Mouse (Mus musculus): ENCODE data around the gene Daam1. TPM values are rescaled to one million over a fixed set of nuclear protein-coding genes. Genes with fewer than 3 reads are reported as not detected.
A peak's percentile ranks its signal among the peaks of the same experiment; 100 is the strongest.

The Daam1 gene
- polyA plus RNA-seq, 1 experiment from 2014 or later: 11.0 TPM

DNA sequence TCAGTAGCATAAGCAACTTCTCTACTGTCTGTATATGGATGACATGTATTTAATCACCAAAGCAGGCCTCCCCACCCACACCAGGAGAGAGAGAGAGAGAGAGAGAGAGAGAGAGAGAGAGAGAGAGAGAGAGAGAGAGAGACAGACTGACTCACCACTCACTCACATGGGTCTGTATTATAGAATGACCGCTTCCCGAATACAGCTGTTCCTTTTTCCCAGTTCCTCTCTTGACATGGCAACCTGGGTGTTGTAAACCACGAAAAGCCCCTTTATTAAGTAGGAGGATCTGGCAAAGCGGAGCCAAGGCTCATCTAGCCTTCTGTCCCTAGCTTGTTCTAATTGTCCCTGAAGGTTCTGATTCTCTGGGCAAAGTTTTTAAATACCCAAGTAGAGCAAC is 137.7 kb downstream of the Daam1 start:
- no peak for TF ChIP-seq CTCF (IDR thresholded peaks at IDR 0.05)
- Histone ChIP-seq H3K4me1 (ENCODE audit: insufficient read depth, low read depth, low read length) (peaks cover 15% of the 10 kb centered on the region), H3K9ac (replicated peaks; ENCODE audit: low read depth) (no peak overlapping the region), H3K4me2 (replicated peaks; ENCODE audit: low read depth, low read length) (no peak overlapping the region), H3K27ac (ENCODE audit: low read length) (no peak overlapping the region), H3K36me3 (ENCODE audit: insufficient read depth, low read length) (peaks cover 6% of the 10 kb centered on the region; the same call in 1 of the 2 replicates), H3K4me3 (ENCODE audit: low read depth, low read length) (no peak overlapping the region), H3K9me3 (ENCODE audit: low read length) (no peaks in the 10 kb centered on the region), H3K27me3 (replicated peaks; ENCODE audit: insufficient read depth, low read length) (no peaks in the 10 kb centered on the region)
- no peak for DNase-seq (ENCODE audit: low spot score)
- ATAC-seq: no peak
- WGBS: 74% methylated on average over 4 of the region's 4 CpGs

DNA sequence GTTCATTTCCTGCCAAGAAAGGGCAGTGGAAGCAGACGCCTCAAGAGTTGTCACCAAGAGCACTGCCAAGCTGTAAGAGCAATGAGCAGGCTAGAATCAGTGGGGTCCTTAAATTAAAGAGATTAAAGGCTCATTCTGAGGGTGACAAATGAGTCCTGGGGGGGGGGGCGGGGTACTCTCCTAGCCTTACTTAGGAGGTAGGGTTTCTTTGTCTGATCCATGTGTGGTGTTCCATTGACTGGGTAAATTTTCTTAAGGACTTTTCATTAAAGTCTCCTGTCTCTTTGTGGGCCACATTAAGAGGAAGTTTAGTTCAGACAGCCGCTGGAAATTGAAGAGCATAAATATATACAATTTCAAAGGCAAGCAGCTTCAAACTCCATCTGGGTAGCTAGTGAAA is 138.1 kb downstream of the Daam1 start:
- Histone ChIP-seq H3K4me3 (ENCODE audit: low read depth, low read length) (no peak overlapping the region), H3K36me3 (ENCODE audit: insufficient read depth, low read length) (peaks cover 10% of the 10 kb centered on the region; the same call in 1 of the 2 replicates), H3K27me3 (replicated peaks; ENCODE audit: insufficient read depth, low read length) (no peaks in the 10 kb centered on the region), H3K9me3 (ENCODE audit: low read length) (no peaks in the 10 kb centered on the region), H3K9ac (replicated peaks; ENCODE audit: low read depth) (no peak overlapping the region), H3K27ac (ENCODE audit: low read length) (no peak overlapping the region), H3K4me1 (ENCODE audit: insufficient read depth, low read depth, low read length) (peaks cover 15% of the 10 kb centered on the region), H3K4me2 (replicated peaks; ENCODE audit: low read depth, low read length) (no peak overlapping the region)
- DNase-seq (ENCODE audit: low spot score) (no peak), ATAC-seq (no peak)
- WGBS: 50% methylated on average over 3 of the region's 3 CpGs
- TF ChIP-seq EP300 (IDR thresholded peaks at IDR 0.05) (no peak), CTCF (IDR thresholded peaks at IDR 0.05) (no peak)

DNA sequence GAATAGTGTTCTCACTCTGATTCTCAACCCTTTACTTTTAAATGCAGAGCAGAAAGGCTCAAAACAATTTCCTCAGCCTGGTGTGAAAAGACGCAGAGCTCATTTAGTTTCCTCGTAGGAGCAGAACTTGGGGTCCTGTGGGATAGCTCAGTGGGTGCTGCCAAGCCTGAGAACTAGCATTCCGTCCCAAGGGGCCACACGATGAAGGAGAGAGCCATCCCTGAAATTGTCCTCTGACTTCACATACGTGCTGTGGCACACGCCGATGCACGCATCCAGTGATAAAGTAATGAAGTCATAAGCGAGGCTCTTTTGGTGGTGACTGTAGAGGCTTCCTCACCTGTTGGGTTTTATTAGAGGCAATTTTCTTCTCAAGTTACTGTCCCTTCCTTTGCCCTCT is 138.6 kb downstream of the Daam1 start:
- Histone ChIP-seq H3K4me1 (ENCODE audit: insufficient read depth, low read depth, low read length) (peaks cover 15% of the 10 kb centered on the region), H3K4me2 (replicated peaks; ENCODE audit: low read depth, low read length) (no peak overlapping the region), H3K9me3 (ENCODE audit: low read length) (no peaks in the 10 kb centered on the region), H3K9ac (replicated peaks; ENCODE audit: low read depth) (no peak overlapping the region), H3K4me3 (ENCODE audit: low read depth, low read length) (no peak overlapping the region), H3K27ac (ENCODE audit: low read length) (no peak overlapping the region; the same call in 1 of the 2 replicates), H3K27me3 (replicated peaks; ENCODE audit: insufficient read depth, low read length) (no peaks in the 10 kb centered on the region), H3K36me3 (ENCODE audit: insufficient read depth, low read length) (peaks cover 11% of the 10 kb centered on the region; the same call in 1 of the 2 replicates)
- WGBS: 92% methylated on average over 9 of the region's 9 CpGs
- no peak for TF ChIP-seq CTCF (IDR thresholded peaks at IDR 0.05)
- no peak for TF ChIP-seq EP300 (IDR thresholded peaks at IDR 0.05)
- DNase-seq (ENCODE audit: low spot score) (no peak), ATAC-seq (no peak)

DNA sequence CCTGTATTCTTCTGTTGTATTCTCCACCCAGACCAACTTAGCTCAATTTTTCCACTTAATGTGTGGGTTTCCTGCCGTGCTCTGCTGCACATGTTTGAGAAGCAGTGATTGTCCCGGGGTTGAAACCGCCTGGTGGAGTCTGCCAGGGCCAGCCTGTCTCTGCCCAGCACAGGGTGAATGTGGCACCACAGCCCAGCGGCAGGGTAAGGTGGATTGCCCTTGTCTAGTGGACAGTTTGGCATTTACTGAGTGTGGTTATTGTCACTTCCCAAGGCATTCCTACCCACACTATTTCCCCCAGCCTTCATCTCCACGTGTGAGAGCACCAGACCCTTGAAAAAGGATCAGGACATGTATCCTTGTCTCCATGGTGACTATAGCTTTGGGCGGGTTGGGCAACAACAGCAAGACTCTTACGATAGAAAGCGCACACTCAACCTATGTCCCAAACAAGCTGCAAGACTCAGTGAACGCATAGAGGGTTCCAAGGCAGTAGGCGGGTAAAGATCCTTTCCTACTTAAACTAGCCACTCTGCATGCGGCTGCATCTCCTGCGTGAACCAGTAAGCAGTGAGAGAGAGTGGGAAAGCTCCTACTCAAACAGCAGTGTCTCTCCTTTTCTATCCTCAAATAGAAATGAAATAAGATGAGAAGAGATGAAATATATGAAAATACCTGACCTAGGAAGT is 139.2 kb downstream of the Daam1 start:
- peak; percentile 41 for ATAC-seq
- H3K9me3 ChIP-seq (ENCODE audit: low read length): no peaks in the 10 kb centered on the region
- peak overlapping the region; percentile 20; the same call in 1 of the 2 replicates for H3K27ac ChIP-seq (ENCODE audit: low read length)
- 56% methylated on average over 12 of the region's 12 CpGs for WGBS
- H3K4me1 ChIP-seq (ENCODE audit: insufficient read depth, low read depth, low read length): peaks cover 15% of the 10 kb centered on the region
- no peak overlapping the region for H3K4me2 ChIP-seq (replicated peaks; ENCODE audit: low read depth, low read length)
- peaks cover 14% of the 10 kb centered on the region for H3K36me3 ChIP-seq (ENCODE audit: insufficient read depth, low read length)
- H3K9ac ChIP-seq (replicated peaks; ENCODE audit: low read depth): no peak overlapping the region
- no peak overlapping the region for H3K4me3 ChIP-seq (ENCODE audit: low read depth, low read length)
- no peak for TF ChIP-seq CTCF (IDR thresholded peaks at IDR 0.05)
- TF ChIP-seq EP300 (IDR thresholded peaks at IDR 0.05): no peak
- H3K27me3 ChIP-seq (replicated peaks; ENCODE audit: insufficient read depth, low read length): no peaks in the 10 kb centered on the region
- peak; percentile 62 for DNase-seq (ENCODE audit: low spot score)

DNA sequence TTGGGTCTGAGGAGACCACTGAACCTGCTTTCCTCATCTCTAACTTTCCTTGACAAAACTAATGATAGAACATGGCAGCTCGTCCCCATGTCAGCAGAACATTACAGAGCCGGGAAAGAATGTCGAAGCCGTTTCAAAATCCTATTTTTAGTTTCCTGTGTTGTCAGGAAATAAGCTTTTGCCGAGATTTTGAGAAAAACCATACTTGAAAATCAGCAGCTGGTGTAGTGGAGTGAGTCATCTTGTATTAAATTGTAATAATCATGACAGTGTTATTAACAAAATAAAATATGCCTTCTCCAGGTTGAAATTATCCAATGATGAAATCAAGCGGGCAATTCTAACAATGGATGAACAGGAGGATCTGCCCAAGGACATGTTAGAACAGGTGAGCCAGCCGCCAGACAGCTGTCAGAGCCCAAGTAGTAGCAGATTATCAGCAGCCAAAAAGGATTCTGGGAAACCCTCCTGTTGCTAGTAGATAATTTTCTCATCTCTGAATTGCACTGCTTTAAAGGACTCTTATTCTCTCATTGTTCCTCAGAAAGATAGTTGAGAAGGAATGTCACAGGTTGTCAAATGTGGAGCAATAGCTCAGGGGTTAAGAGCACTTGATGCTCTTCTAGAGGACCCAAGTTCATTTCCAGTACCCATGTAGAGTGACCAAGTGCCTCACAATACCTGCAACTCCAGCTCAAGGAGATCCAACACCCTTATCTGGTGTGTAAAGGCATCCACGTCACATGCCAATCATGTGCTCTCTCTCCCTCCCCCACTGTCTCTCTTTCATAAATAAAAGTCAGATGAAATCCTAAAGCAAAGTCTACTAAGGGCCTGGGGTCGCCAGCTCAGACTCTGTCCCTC is 140.1 kb downstream of the Daam1 start:
- DNase-seq (ENCODE audit: low spot score) (peak; percentile 81), ATAC-seq (peak; percentile 76)
- no peak overlapping the region for H3K4me2 ChIP-seq (replicated peaks; ENCODE audit: low read depth, low read length)
- H3K9ac ChIP-seq (replicated peaks; ENCODE audit: low read depth): no peak overlapping the region
- peaks cover 23% of the 10 kb centered on the region for H3K4me1 ChIP-seq (ENCODE audit: insufficient read depth, low read depth, low read length)
- no peaks in the 10 kb centered on the region for H3K9me3 ChIP-seq (ENCODE audit: low read length)
- TF ChIP-seq CTCF (IDR thresholded peaks at IDR 0.05) (no peak), EP300 (IDR thresholded peaks at IDR 0.05) (peak; percentile 93)
- no peak overlapping the region for H3K4me3 ChIP-seq (ENCODE audit: low read depth, low read length)
- peaks cover 23% of the 10 kb centered on the region for H3K36me3 ChIP-seq (ENCODE audit: insufficient read depth, low read length)
- WGBS: 42% methylated on average over 9 of the region's 9 CpGs
- H3K27me3 ChIP-seq (replicated peaks; ENCODE audit: insufficient read depth, low read length): no peaks in the 10 kb centered on the region
- 0 out of 2 replicates have a peak overlapping the region, but pooled peaks have one; percentile 43 for H3K27ac ChIP-seq (ENCODE audit: low read length)

DNA sequence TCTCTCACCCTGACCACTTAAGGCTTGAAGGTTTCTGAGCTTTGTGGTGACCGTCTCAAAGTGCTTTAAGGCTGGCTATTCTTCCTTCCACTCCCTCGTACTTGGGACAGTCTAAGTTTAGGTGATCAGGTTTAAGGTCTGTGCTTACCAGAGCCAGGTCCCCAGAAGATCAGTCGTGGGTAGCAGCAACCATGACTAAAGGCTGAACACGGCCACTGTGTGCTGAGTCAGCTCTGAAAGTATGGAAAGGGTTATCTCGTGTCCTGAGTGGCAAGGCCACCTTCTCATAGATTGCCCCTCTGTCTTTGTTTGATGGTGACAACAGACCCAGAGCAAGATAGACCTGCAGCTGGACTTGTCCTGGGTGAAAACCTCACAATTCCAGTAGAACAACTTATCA is 141.2 kb downstream of the Daam1 start:
- Histone ChIP-seq H3K9me3 (ENCODE audit: low read length) (no peaks in the 10 kb centered on the region), H3K27ac (ENCODE audit: low read length) (peak overlapping the region; percentile 43; the same call in 1 of the 2 replicates), H3K4me1 (ENCODE audit: insufficient read depth, low read depth, low read length) (peaks cover 29% of the 10 kb centered on the region), H3K36me3 (ENCODE audit: insufficient read depth, low read length) (peaks cover 30% of the 10 kb centered on the region), H3K4me2 (replicated peaks; ENCODE audit: low read depth, low read length) (no peak overlapping the region), H3K27me3 (replicated peaks; ENCODE audit: insufficient read depth, low read length) (no peaks in the 10 kb centered on the region), H3K4me3 (ENCODE audit: low read depth, low read length) (no peak overlapping the region), H3K9ac (replicated peaks; ENCODE audit: low read depth) (no peak overlapping the region)
- no peak for TF ChIP-seq EP300 (IDR thresholded peaks at IDR 0.05)
- no peak for TF ChIP-seq CTCF (IDR thresholded peaks at IDR 0.05)
- WGBS: 50% methylated on average over 5 of the region's 5 CpGs
- ATAC-seq: no peak
- no peak for DNase-seq (ENCODE audit: low spot score)

All from lung, postnatal 0 days (tissue).